Mouse (Mus musculus): ENCODE measurements at regions not wholly inside any gene's neighbourhood (a gene's known extent, or its start where the extent isn't known, plus 50 kb on each side); places are given as distances from the start of the nearest gene placed in this dataset.
"Not testable (repeated sequence)": the region's sequence is repeated elsewhere in the genome, so short reads cannot be mapped to it uniquely, and the experiment has no call there.

- no peak for DNase-seq (ENCODE audit: low spot score in 2 of 2)
Measured at GRCm38 (mm10) chr14:48607131-48607530, 66.5 kb downstream of the Otx2 start.

- no peak for DNase-seq (ENCODE audit: low spot score in 2 of 2)
Measured at GRCm38 (mm10) chr14:48603490-48603889, 70.1 kb downstream of the Otx2 start.

GRCm38 (mm10) chr14:48594334-48594733 is 79.3 kb downstream of the Otx2 start:
- DNase-seq (ENCODE audit: low spot score in 2 of 2) = no peak

- no peak for DNase-seq (ENCODE audit: low spot score in 2 of 2)
Measured at GRCm38 (mm10) chr14:48593363-48593762, 80.3 kb downstream of the Otx2 start.

- no peak for DNase-seq (ENCODE audit: low spot score in 2 of 2)
Measured at GRCm38 (mm10) chr14:48591483-48592230, 82.0 kb downstream of the Otx2 start.

- DNase-seq (ENCODE audit: low spot score in 2 of 2) = no peak
Measured at GRCm38 (mm10) chr14:48590426-48590825, 83.2 kb downstream of the Otx2 start.

- no peak for DNase-seq (ENCODE audit: low spot score in 2 of 2)
Measured at GRCm38 (mm10) chr14:48589702-48590325, 83.8 kb downstream of the Otx2 start.

- DNase-seq (ENCODE audit: low spot score in 2 of 2) = peak in 1 of 2 experiments; percentile 9
Measured at GRCm38 (mm10) chr14:48585820-48586219, 87.8 kb downstream of the Otx2 start.

GRCm38 (mm10) chr14:48584571-48584970 is 89.0 kb downstream of the Otx2 start:
- no peak for DNase-seq (ENCODE audit: low spot score in 2 of 2)

- DNase-seq (ENCODE audit: low spot score in 2 of 2) = no peak
Measured at GRCm38 (mm10) chr14:48583516-48583915, 90.1 kb downstream of the Otx2 start.

GRCm38 (mm10) chr14:48582080-48582479 is 91.5 kb downstream of the Otx2 start:
- DNase-seq (ENCODE audit: low spot score in 2 of 2) = no peak

GRCm38 (mm10) chr14:48581308-48581707 is 92.3 kb downstream of the Otx2 start:
- not testable (repeated sequence) for DNase-seq (ENCODE audit: low spot score in 2 of 2)

GRCm38 (mm10) chr14:48580396-48580795 is 93.2 kb downstream of the Otx2 start:
- DNase-seq (ENCODE audit: low spot score in 2 of 2) = no peak

GRCm38 (mm10) chr14:48579985-48580384 is 93.6 kb downstream of the Otx2 start:
- DNase-seq (ENCODE audit: low spot score in 2 of 2) = no peak
